Mouse (Mus musculus) limb, embryonic 15.5 days (tissue): ENCODE results near the gene Psmd12. TPM values are rescaled to one million over a fixed set of nuclear protein-coding genes. Genes with fewer than 3 reads are reported as not detected.
A peak's percentile ranks its signal among the peaks of the same experiment; 100 is the strongest.

Experiments used
- ATAC-seq: fragments of 200-750 bp; cut with Nextera tagmentation; 2 replicates; pipeline ENCODE4 v1.8.0; 2017; ENCODE audit warnings: low read depth, moderate TSS enrichment; ENCODE audit not compliant: insufficient number of reproducible peaks, low FRiP score, low TSS enrichment
- H3K27ac ChIP-seq: fragments of 300-500 bp; sonication (generic); 2 replicates; pipeline ENCODE4 v1.5.1; 2015; ENCODE audit warnings: moderate library complexity, mild to moderate bottlenecking, inconsistent platforms
- H3K27me3 ChIP-seq: fragments of 300-500 bp; sonication (generic); 2 replicates; pipeline ENCODE4 v1.6.1; 2015; ENCODE audit warnings: inconsistent platforms
- H3K36me3 ChIP-seq: fragments of 300-500 bp; sonication (generic); 2 replicates; pipeline ENCODE4 v1.6.1; 2015; ENCODE audit warnings: inconsistent platforms
- H3K4me1 ChIP-seq: fragments of 300-500 bp; sonication (generic); 2 replicates; pipeline ENCODE4 v1.6.1; 2015; ENCODE audit warnings: inconsistent platforms
- H3K4me2 ChIP-seq: fragments of 300-500 bp; sonication (generic); 2 replicates; pipeline ENCODE4 v1.6.1; 2015; ENCODE audit warnings: mild to moderate bottlenecking, inconsistent platforms
- H3K4me3 ChIP-seq: fragments of 300-500 bp; sonication (generic); 2 replicates; pipeline ENCODE4 v1.5.1; 2015; ENCODE audit warnings: mild to moderate bottlenecking, inconsistent platforms
- H3K9ac ChIP-seq: fragments of 300-500 bp; sonication (generic); 2 replicates; pipeline ENCODE4 v1.6.1; 2015; ENCODE audit warnings: inconsistent platforms
- H3K9me3 ChIP-seq: fragments of 300-500 bp; sonication (generic); 2 replicates; pipeline ENCODE4 v1.6.1; 2016; ENCODE audit warnings: inconsistent platforms
- WGBS: fragments of 180-500 bp; shearing (Covaris S2); methylation state at CpG from one replicate; pipeline ENCODE4 v1.1.7; 2015; 5-methylcytosine and 5-hydroxymethylcytosine counted together
- polyA plus RNA-seq: library from polyadenylated mRNA; unstranded; fragments of >200 nt; fragmentation: Nextera tagmentation; extraction: Ambion mirVana; gene quantifications from 2 replicates; pipeline ENCODE4 v1.2.1, GENCODE M21; 2015

Gene Psmd12
- polyA plus RNA-seq, 1 experiment from 2014 or later = 157 TPM

DNA sequence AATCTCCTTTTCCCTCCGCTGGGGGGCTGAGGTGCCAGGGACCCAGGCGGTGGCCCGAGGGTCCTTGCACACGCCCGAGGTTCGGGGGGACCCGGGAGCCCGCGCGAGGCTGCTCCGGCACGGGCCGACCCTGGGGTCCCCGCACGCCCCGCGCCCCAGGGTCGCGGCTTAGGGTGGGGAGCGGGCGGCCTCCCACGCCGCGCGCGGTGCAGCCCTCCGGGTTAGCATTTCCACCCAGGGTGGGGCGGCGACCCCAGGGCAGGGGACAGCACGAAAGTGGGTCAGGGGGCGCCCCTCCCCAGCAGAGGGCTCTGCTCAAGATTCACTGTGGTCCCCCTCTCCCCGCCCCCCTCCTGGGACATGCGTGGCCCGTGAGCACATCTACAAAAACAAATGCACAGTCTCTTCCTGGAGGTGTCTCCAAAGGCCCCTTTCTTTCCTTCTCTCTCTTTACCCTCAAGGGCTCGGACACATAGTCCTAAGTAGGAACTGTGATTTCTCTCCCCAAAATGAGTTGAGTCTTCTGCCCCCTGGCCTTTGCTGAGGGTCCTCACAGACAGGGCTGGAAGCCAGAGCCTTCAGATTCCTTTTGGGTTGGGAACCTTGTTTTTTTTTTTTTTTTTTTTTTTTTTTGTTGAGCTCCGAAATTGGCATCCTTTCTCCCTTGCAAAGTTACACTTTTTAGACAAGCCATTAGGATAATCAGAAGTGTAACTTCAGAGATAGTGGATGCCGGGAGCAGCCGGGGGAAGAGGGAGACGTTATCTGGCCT lies 69.1 kb downstream of the Psmd12 start:
- peak overlapping the region; percentile 99 for H3K4me2 ChIP-seq
- 7% methylated on average over 28 of the region's 39 CpGs for WGBS
- no peaks in the 10 kb centered on the region for H3K27me3 ChIP-seq
- no peaks in the 10 kb centered on the region for H3K9me3 ChIP-seq
- peak overlapping the region; percentile 86 for H3K27ac ChIP-seq
- peak overlapping the region; percentile 85 for H3K9ac ChIP-seq
- ATAC-seq = no peak
- H3K4me3 ChIP-seq = peak overlapping the region; percentile 90
- H3K4me1 ChIP-seq = peaks cover 13% of the 10 kb centered on the region
- peaks cover 23% of the 10 kb centered on the region for H3K36me3 ChIP-seq

Other genes with a start within 250 kb of the Psmd12 start
- 22.7 and 25.2 TPM in 2 replicates for gene Pitpnc1, start 8.8 kb upstream of the Psmd12 start, polyA plus RNA-seq
- 18.3 and 20.3 TPM in 2 replicates for gene Helz, start 68.4 kb downstream of the Psmd12 start, polyA plus RNA-seq
- gene Cacng1, start 237.0 kb downstream of the Psmd12 start, polyA plus RNA-seq = 14.0 and 46.1 TPM in 2 replicates